Mouse (Mus musculus) CH12.LX (cell line): ENCODE measurements around the gene Pnpla2. TPM values are rescaled to one million over a fixed set of nuclear protein-coding genes. Genes with fewer than 3 reads are reported as not detected.

ENCODE experiments used
- DNase-seq: peaks from one replicate; pipeline ENCODE4 v3.0.0-alpha.2; 2013; ENCODE audit errors: extremely low read depth
- H3K27ac ChIP-seq: 2 replicates; pipeline ENCODE4 v1.5.1; 2012; ENCODE audit warnings: low read depth, mild to moderate bottlenecking, control low read depth, moderate library complexity; ENCODE audit not compliant: insufficient read depth
- H3K27me3 ChIP-seq: replicated peaks from 2 replicates; pipeline ENCODE3; 2012; ENCODE audit warnings: inconsistent platforms
- H3K36me3 ChIP-seq, 2 experiments: replicated peaks in 1 of 2; 2 replicates each; pipeline versions ENCODE3 to v1.6.1; 2012; ENCODE audit warnings: inconsistent platforms in 1 of 2, low read length in 1 of 2, mild to moderate bottlenecking in 1 of 2, mixed read lengths in 1 of 2, moderate library complexity in 1 of 2; ENCODE audit not compliant: control insufficient read depth in 1 of 2, insufficient read depth in 1 of 2
- H3K4me1 ChIP-seq, 2 experiments: 2 replicates each; pipeline ENCODE4 v1.6.1; 2012; ENCODE audit warnings: inconsistent platforms in 1 of 2, moderate library complexity in 1 of 2; ENCODE audit not compliant: insufficient read depth in 2 of 2, control insufficient read depth in 1 of 2
- H3K4me2 ChIP-seq: 2 replicates; pipeline ENCODE4 v1.6.1; 2012; ENCODE audit warnings: low read depth, mild to moderate bottlenecking, control low read depth; ENCODE audit not compliant: poor library complexity, insufficient read depth, severe bottlenecking
- H3K4me3 ChIP-seq, 3 experiments: fragments of 150-350 bp in 1 of 3; sonication (generic) in 1 of 3; replicated peaks in 1 of 3; 2 replicates each; pipeline versions ENCODE3 to v1.5.1; 2011 to 2012; ENCODE audit warnings: low read depth in 2 of 3, low read length in 2 of 3, mild to moderate bottlenecking in 2 of 3, moderate library complexity in 2 of 3, control low read depth in 1 of 3, improper control_type of control experiment in 1 of 3, inconsistent platforms in 1 of 3, mixed read lengths in 1 of 3; ENCODE audit not compliant: poor library complexity in 1 of 3
- H3K79me2 ChIP-seq: replicated peaks from 2 replicates; pipeline ENCODE4 v1.6.1; 2012; ENCODE audit warnings: mild to moderate bottlenecking, moderate library complexity; ENCODE audit not compliant: control insufficient read depth, poor library complexity, insufficient read depth, severe bottlenecking; ENCODE audit errors: extremely low read depth
- H3K9ac ChIP-seq: 2 replicates; pipeline ENCODE4 v1.6.1; 2012; ENCODE audit warnings: low read depth, mild to moderate bottlenecking, control low read depth, moderate library complexity; ENCODE audit not compliant: insufficient read depth
- H3K9me3 ChIP-seq: replicated peaks from 2 replicates; pipeline ENCODE3; 2012; ENCODE audit warnings: low read length, inconsistent platforms, mixed read lengths
- CTCF ChIP-seq, 2 experiments: IDR thresholded peaks in 1 of 2; conservative IDR thresholded peaks in 1 of 2; 2 replicates each; pipeline ENCODE4 v1.5.1; 2011 to 2012; ENCODE audit warnings: low read depth in 2 of 2, low read length in 2 of 2, improper control_type of control experiment in 1 of 2, inconsistent platforms in 1 of 2, mild to moderate bottlenecking in 1 of 2, moderate library complexity in 1 of 2
- E2F4 ChIP-seq: IDR thresholded peaks from 2 replicates; pipeline ENCODE4 v1.6.1; 2011; ENCODE audit warnings: low read depth, low read length, improper control_type of control experiment; ENCODE audit not compliant: insufficient replicate concordance
- EP300 ChIP-seq: IDR thresholded peaks from 2 replicates; pipeline ENCODE4 v1.6.1; 2011; ENCODE audit warnings: low read length, improper control_type of control experiment
- JUND ChIP-seq: conservative IDR thresholded peaks from 2 replicates; pipeline ENCODE4 v1.6.1; 2011; ENCODE audit warnings: low read depth, low read length, improper control_type of control experiment
- MXI1 ChIP-seq: IDR thresholded peaks from 2 replicates; pipeline ENCODE4 v1.6.1; 2011; ENCODE audit warnings: mild to moderate bottlenecking, low read depth, low read length, improper control_type of control experiment
- NRF1 ChIP-seq: IDR thresholded peaks from 2 replicates; pipeline ENCODE4 v1.6.1; 2014; ENCODE audit warnings: low read depth, mild to moderate bottlenecking, inconsistent platforms, low read length, improper control_type of control experiment, moderate library complexity
- PAX5 ChIP-seq: IDR thresholded peaks from 2 replicates; pipeline ENCODE4 v1.6.1; 2012; ENCODE audit warnings: low read length, inconsistent platforms, mixed read lengths
- POLR2AphosphoS2 ChIP-seq: IDR thresholded peaks from 2 replicates; pipeline ENCODE4 v1.6.1; 2011; ENCODE audit warnings: low read depth, low read length, improper control_type of control experiment
- SMC3 ChIP-seq: IDR thresholded peaks from 2 replicates; pipeline ENCODE4 v1.6.1; 2011; ENCODE audit warnings: low read depth, low read length, improper control_type of control experiment
- USF2 ChIP-seq: conservative IDR thresholded peaks from 2 replicates; pipeline ENCODE4 v1.6.1; 2011; ENCODE audit warnings: low read depth, low read length, improper control_type of control experiment
- ZC3H11A ChIP-seq: IDR thresholded peaks from 2 replicates; pipeline ENCODE4 v1.6.1; 2012; ENCODE audit warnings: low read depth, mild to moderate bottlenecking, inconsistent platforms, low read length, improper control_type of control experiment
- dilution Hi-C: fragments of 300-500 bp; cut with MboI; formaldehyde crosslinking; loops from 2 replicates; pipeline ENCODE4 v1.14.3; 2020; ENCODE audit warnings: low sequenced_read_pairs; ENCODE audit not compliant: extremely low pct_unique_long_range_greater_than_20kb, extremely low pct_ligation_motif_present
- in situ Hi-C: fragments of 300-500 bp; cut with MboI; formaldehyde crosslinking; loops from 3 replicates; pipeline ENCODE4 v1.14.3; 2019; ENCODE audit warnings: low sequenced_read_pairs, low pct_ligation_motif_present, low pct_unique_long_range_greater_than_20kb, mixed read lengths
- polyA plus RNA-seq: library from polyadenylated mRNA; unstranded; fragments of >175 nt; gene quantifications from 2 replicates; pipeline ENCODE4 v1.2.1, GENCODE M21; 2012; ENCODE audit warnings: low read depth; ENCODE audit not compliant: insufficient read length
- total RNA-seq, 2 experiments: library from RNA; depleted of rRNA; stranded (reverse); fragments of 300-350 nt in 1 of 2; fragments of >200 nt in 1 of 2; gene quantifications; 2 replicates each; pipeline ENCODE4 v1.2.3; 2012 to 2014

The Pnpla2 gene
- total and polyA plus RNA-seq, 3 experiments: 2.8 to 29.6 (median 11.7) TPM

DNA sequence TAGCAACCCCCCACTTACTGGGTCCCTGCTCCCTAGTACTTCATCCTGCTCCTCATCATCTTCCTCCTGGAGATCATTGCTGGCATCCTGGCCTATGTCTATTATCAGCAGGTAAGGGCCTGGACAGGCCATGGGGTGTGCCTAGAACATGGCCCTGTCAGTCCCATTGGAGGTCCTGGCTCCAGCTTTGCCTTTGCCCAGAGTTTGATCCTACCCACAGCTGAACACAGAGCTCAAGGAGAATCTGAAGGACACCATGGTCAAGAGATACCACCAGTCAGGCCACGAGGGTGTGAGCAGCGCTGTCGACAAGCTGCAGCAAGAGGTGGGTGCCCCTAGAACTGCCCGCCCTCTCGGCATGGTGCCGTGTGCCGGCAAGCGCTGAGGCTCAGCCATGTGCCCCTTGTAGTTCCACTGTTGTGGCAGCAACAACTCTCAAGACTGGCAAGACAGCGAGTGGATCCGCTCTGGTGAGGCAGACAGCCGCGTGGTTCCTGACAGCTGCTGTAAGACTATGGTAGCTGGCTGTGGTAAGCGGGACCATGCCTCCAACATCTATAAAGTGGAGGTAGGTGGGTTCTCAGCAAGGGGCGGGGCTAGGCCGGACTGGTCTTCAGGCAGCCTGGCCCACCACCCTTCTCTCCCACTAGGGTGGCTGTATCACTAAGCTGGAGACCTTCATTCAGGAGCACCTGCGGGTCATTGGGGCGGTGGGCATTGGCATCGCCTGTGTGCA is 15.1 kb downstream of the Pnpla2 start:
- peaks cover 29 to 51% of the 10 kb centered on the region in 2 experiments for H3K4me1 ChIP-seq
- TF ChIP-seq MXI1: no peak
- TF ChIP-seq USF2: no peak
- TF ChIP-seq E2F4: no peak
- TF ChIP-seq NRF1: no peak
- TF ChIP-seq EP300: no peak
- TF ChIP-seq CTCF (conservative IDR thresholded peaks at IDR 0.05 in 1 of 2, IDR thresholded peaks at IDR 0.05 in 1 of 2; ENCODE audit: low read depth in 2 of 2, low read length in 2 of 2): no peak
- no peak for TF ChIP-seq PAX5
- no peak for TF ChIP-seq SMC3
- no peak for TF ChIP-seq ZC3H11A
- DNase-seq: no peak
- no peak overlapping the region for H3K4me2 ChIP-seq
- dilution Hi-C loops (no loop called here), in situ Hi-C loops (no loop called here)
- H3K27me3 ChIP-seq: no peaks in the 10 kb centered on the region
- no peak overlapping the region for H3K27ac ChIP-seq
- no peak overlapping the region for H3K9ac ChIP-seq
- no peak overlapping the region for H3K4me3 ChIP-seq
- peaks cover 27 to 46% of the 10 kb centered on the region in 2 experiments for H3K36me3 ChIP-seq
- peaks cover 22% of the 10 kb centered on the region for H3K79me2 ChIP-seq
- H3K9me3 ChIP-seq: no peaks in the 10 kb centered on the region

DNA sequence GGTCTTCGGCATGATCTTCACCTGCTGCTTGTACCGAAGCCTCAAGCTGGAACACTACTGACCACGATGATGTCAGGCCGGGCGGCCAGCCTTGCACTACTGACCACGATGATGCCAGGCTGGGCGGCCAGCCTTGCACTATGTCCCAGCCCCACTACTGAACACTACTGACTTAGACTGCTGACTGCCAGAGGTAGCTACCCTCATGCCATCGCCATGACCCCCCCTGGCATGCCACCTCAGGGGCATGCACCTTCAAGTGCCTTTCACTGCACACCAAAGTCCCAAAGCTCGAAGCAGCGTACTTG is 15.6 kb downstream of the Pnpla2 start:
- H3K27ac ChIP-seq: no peak overlapping the region
- H3K27me3 ChIP-seq: peaks cover 2% of the 10 kb centered on the region
- H3K9ac ChIP-seq: no peak overlapping the region
- dilution Hi-C loops: no loop called here
- H3K36me3 ChIP-seq: peaks cover 27 to 46% of the 10 kb centered on the region in 2 experiments
- TF ChIP-seq CTCF (conservative IDR thresholded peaks at IDR 0.05 in 1 of 2, IDR thresholded peaks at IDR 0.05 in 1 of 2; ENCODE audit: low read depth in 2 of 2, low read length in 2 of 2): no peak
- no peak for TF ChIP-seq JUND
- TF ChIP-seq EP300: no peak
- no peak for TF ChIP-seq ZC3H11A
- H3K4me2 ChIP-seq: no peak overlapping the region
- in situ Hi-C loops: no loop called here
- H3K4me3 ChIP-seq: no peak overlapping the region
- DNase-seq: no peak
- peaks cover 29 to 53% of the 10 kb centered on the region in 2 experiments for H3K4me1 ChIP-seq
- H3K79me2 ChIP-seq: peaks cover 22% of the 10 kb centered on the region
- no peaks in the 10 kb centered on the region for H3K9me3 ChIP-seq

DNA sequence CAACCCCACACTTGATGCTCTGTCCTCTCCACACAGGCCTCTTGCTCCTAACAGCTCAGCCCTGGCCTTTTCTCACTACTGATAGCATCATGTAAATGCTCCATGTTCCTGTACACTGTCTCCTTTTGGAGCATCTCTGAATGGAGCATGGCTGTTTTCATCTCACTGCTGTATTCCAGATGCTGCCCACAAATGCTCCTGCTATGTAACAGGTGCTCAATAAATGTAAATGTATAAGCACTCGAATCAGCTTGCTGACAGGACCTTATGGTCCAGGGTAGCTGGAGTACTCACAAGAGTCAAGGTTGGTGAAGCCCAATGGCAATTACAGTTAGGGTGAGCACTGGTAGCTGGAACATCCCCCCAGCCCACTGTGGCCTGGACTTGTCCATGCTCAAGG is 16.2 kb downstream of the Pnpla2 start:
- peaks cover 27 to 46% of the 10 kb centered on the region in 2 experiments for H3K36me3 ChIP-seq
- in situ Hi-C loops: no loop called here
- dilution Hi-C loops: no loop called here

More for the DNA sequence above, 16.2 kb downstream of the Pnpla2 start:
- peaks cover 22% of the 10 kb centered on the region for H3K79me2 ChIP-seq
- H3K4me2 ChIP-seq: no peak overlapping the region
- no peak overlapping the region for H3K4me3 ChIP-seq
- no peaks in the 10 kb centered on the region for H3K9me3 ChIP-seq
- no peak overlapping the region for H3K27ac ChIP-seq
- TF ChIP-seq EP300: no peak
- peak; percentile 80; the same call in 1 of the 2 replicates for TF ChIP-seq POLR2AphosphoS2
- no peak overlapping the region for H3K9ac ChIP-seq
- peaks cover 32 to 56% of the 10 kb centered on the region in 2 experiments for H3K4me1 ChIP-seq
- DNase-seq: no peak
- peaks cover 8% of the 10 kb centered on the region for H3K27me3 ChIP-seq
